Mouse (Mus musculus) forebrain, embryonic 16.5 days (tissue): ENCODE data around the gene Ube2d1. TPM values are rescaled to one million over a fixed set of nuclear protein-coding genes. Genes with fewer than 3 reads are reported as not detected.
A peak's percentile ranks its signal among the peaks of the same experiment; 100 is the strongest.

ENCODE experiments used
- ATAC-seq: fragments of 200-750 bp; cut with Nextera tagmentation; 2 replicates; pipeline ENCODE4 v1.8.0; 2017; ENCODE audit warnings: mild to moderate bottlenecking, moderate library complexity
- H3K27ac ChIP-seq: fragments of 300-500 bp; sonication (generic); 2 replicates; pipeline ENCODE4 v1.5.1; 2014; ENCODE audit warnings: low read length, control low read depth
- H3K27me3 ChIP-seq: fragments of 300-500 bp; sonication (generic); replicated peaks from 2 replicates; pipeline ENCODE4 v1.6.1; 2014; ENCODE audit warnings: low read length; ENCODE audit not compliant: control insufficient read depth, insufficient read depth
- H3K36me3 ChIP-seq: fragments of 300-500 bp; sonication (generic); 2 replicates; pipeline ENCODE4 v1.6.1; 2014; ENCODE audit not compliant: control insufficient read depth, insufficient read depth
- H3K4me1 ChIP-seq: fragments of 300-500 bp; sonication (generic); replicated peaks from 2 replicates; pipeline ENCODE4 v1.6.1; 2014; ENCODE audit warnings: low read length; ENCODE audit not compliant: control insufficient read depth, insufficient read depth
- H3K4me2 ChIP-seq: fragments of 300-500 bp; sonication (generic); 2 replicates; pipeline ENCODE4 v1.6.1; 2014; ENCODE audit warnings: mild to moderate bottlenecking, low read length, control low read depth
- H3K4me3 ChIP-seq: fragments of 300-500 bp; sonication (generic); replicated peaks from 2 replicates; pipeline ENCODE4 v1.5.1; 2014; ENCODE audit warnings: mild to moderate bottlenecking, low read length, control low read depth
- H3K9ac ChIP-seq: fragments of 300-500 bp; sonication (generic); replicated peaks from 2 replicates; pipeline ENCODE4 v1.6.1; 2014; ENCODE audit warnings: low read depth, low read length, control low read depth
- H3K9me3 ChIP-seq: fragments of 300-500 bp; sonication (generic); 2 replicates; pipeline ENCODE4 v1.6.1; 2016; ENCODE audit warnings: low read length; ENCODE audit not compliant: control insufficient read depth
- WGBS: fragments of 180-500 bp; shearing (Covaris S2); extraction: QIAGEN DNeasy Blood & Tissue Kit; methylation state at CpG from one replicate; pipeline ENCODE4 v1.1.7; 2014; 5-methylcytosine and 5-hydroxymethylcytosine counted together
- polyA plus RNA-seq: library from polyadenylated mRNA; unstranded; fragments of >200 nt; fragmentation: Nextera tagmentation; extraction: Ambion mirVana; gene quantifications from 2 replicates; pipeline ENCODE4 v1.2.1, GENCODE M21; 2015

Ube2d1 gene
- polyA plus RNA-seq: 186 and 198 TPM in 2 replicates

- H3K27ac ChIP-seq: peak within 1 kb of the TSS; percentile 87
- peak within 1 kb of the TSS; percentile 64 for H3K4me2 ChIP-seq
- no peaks in the 10 kb centered on the region for H3K9me3 ChIP-seq
- no peaks in the 10 kb centered on the region for H3K36me3 ChIP-seq
- WGBS: 0% methylated on average over 49 of the region's 50 CpGs
- peak within 1 kb of the TSS; percentile 100 for H3K9ac ChIP-seq
- no peaks in the 10 kb centered on the region for H3K27me3 ChIP-seq
- H3K4me1 ChIP-seq: peaks cover 33% of the 10 kb centered on the region
- peak within 1 kb of the TSS; percentile 99 for H3K4me3 ChIP-seq
- peak; percentile 97 for ATAC-seq
Measured at GRCm38 (mm10) chr10:71285126-71285580, at the start of gene Ube2d1. Ube2d1 (minus strand) TSS chr10:71285262.

GRCm38 (mm10) chr10:71332859-71333258, 47.8 kb upstream of the Ube2d1 start:
- ATAC-seq: no peak

GRCm38 (mm10) chr10:71332376-71332775, 47.3 kb upstream of the Ube2d1 start:
- no peak for ATAC-seq
- peaks cover 12% of the 10 kb centered on the region for H3K36me3 ChIP-seq

More at GRCm38 (mm10) chr10:71332859-71333258, 47.8 kb upstream of the Ube2d1 start:
- no peaks in the 10 kb centered on the region for H3K9me3 ChIP-seq
- H3K9ac ChIP-seq: no peak overlapping the region
- WGBS: 96% methylated on average over 9 of the region's 9 CpGs
- H3K4me2 ChIP-seq: no peak overlapping the region
- no peaks in the 10 kb centered on the region for H3K27me3 ChIP-seq
- H3K4me3 ChIP-seq: no peak overlapping the region
- H3K27ac ChIP-seq: no peak overlapping the region
- peaks cover 12% of the 10 kb centered on the region for H3K36me3 ChIP-seq
- no peaks in the 10 kb centered on the region for H3K4me1 ChIP-seq

GRCm38 (mm10) chr10:71331908-71332307, 46.8 kb upstream of the Ube2d1 start:
- Histone ChIP-seq H3K9ac (no peak overlapping the region), H3K9me3 (no peaks in the 10 kb centered on the region), H3K4me3 (no peak overlapping the region), H3K36me3 (peaks cover 12% of the 10 kb centered on the region), H3K4me2 (no peak overlapping the region), H3K4me1 (no peaks in the 10 kb centered on the region), H3K27ac (no peak overlapping the region), H3K27me3 (no peaks in the 10 kb centered on the region)
- WGBS: 94% methylated on average over 7 of the region's 7 CpGs
- no peak for ATAC-seq

More at GRCm38 (mm10) chr10:71332376-71332775, 47.3 kb upstream of the Ube2d1 start:
- H3K27ac ChIP-seq: no peak overlapping the region
- H3K4me3 ChIP-seq: no peak overlapping the region
- H3K4me2 ChIP-seq: no peak overlapping the region
- no peaks in the 10 kb centered on the region for H3K4me1 ChIP-seq
- H3K9me3 ChIP-seq: no peaks in the 10 kb centered on the region
- H3K27me3 ChIP-seq: no peaks in the 10 kb centered on the region
- H3K9ac ChIP-seq: no peak overlapping the region
- WGBS: 86% methylated on average over 4 of the region's 4 CpGs

- H3K9me3 ChIP-seq: no peaks in the 10 kb centered on the region
- 88% methylated on average over 12 of the region's 12 CpGs for WGBS
- no peak for ATAC-seq
- no peaks in the 10 kb centered on the region for H3K27me3 ChIP-seq
- H3K9ac ChIP-seq: no peak overlapping the region
- H3K4me2 ChIP-seq: no peak overlapping the region
- H3K27ac ChIP-seq: no peak overlapping the region
- H3K36me3 ChIP-seq: peaks cover 12% of the 10 kb centered on the region
- no peaks in the 10 kb centered on the region for H3K4me1 ChIP-seq
- no peak overlapping the region for H3K4me3 ChIP-seq
Measured at GRCm38 (mm10) chr10:71330070-71330469, 45.0 kb upstream of the Ube2d1 start.

- H3K4me3 ChIP-seq: no peak overlapping the region
- H3K4me1 ChIP-seq: no peaks in the 10 kb centered on the region
- WGBS: 93% methylated on average over 6 of the region's 6 CpGs
- ATAC-seq: no peak
- no peak overlapping the region for H3K27ac ChIP-seq
- no peaks in the 10 kb centered on the region for H3K9me3 ChIP-seq
- H3K9ac ChIP-seq: no peak overlapping the region
- H3K36me3 ChIP-seq: peaks cover 12% of the 10 kb centered on the region
- no peak overlapping the region for H3K4me2 ChIP-seq
- no peaks in the 10 kb centered on the region for H3K27me3 ChIP-seq
Measured at GRCm38 (mm10) chr10:71329295-71329694, 44.2 kb upstream of the Ube2d1 start.

GRCm38 (mm10) chr10:71328870-71329269, 43.8 kb upstream of the Ube2d1 start:
- 85% methylated on average over 5 of the region's 5 CpGs for WGBS
- Histone ChIP-seq H3K4me1 (no peaks in the 10 kb centered on the region), H3K9me3 (no peaks in the 10 kb centered on the region), H3K4me3 (no peak overlapping the region), H3K27me3 (no peaks in the 10 kb centered on the region), H3K27ac (no peak overlapping the region), H3K4me2 (no peak overlapping the region), H3K36me3 (peaks cover 11% of the 10 kb centered on the region), H3K9ac (no peak overlapping the region)
- no peak for ATAC-seq

GRCm38 (mm10) chr10:71328382-71328781, 43.3 kb upstream of the Ube2d1 start:
- Histone ChIP-seq H3K9ac (no peak overlapping the region), H3K27me3 (no peaks in the 10 kb centered on the region), H3K27ac (no peak overlapping the region), H3K4me3 (no peak overlapping the region), H3K36me3 (peaks cover 10% of the 10 kb centered on the region), H3K9me3 (no peaks in the 10 kb centered on the region), H3K4me2 (no peak overlapping the region), H3K4me1 (no peaks in the 10 kb centered on the region)
- no peak for ATAC-seq
- WGBS: 83% methylated on average over 6 of the region's 6 CpGs

GRCm38 (mm10) chr10:71327386-71327785, 42.3 kb upstream of the Ube2d1 start:
- no peak overlapping the region for H3K4me3 ChIP-seq
- H3K27ac ChIP-seq: no peak overlapping the region
- H3K9me3 ChIP-seq: no peaks in the 10 kb centered on the region
- H3K9ac ChIP-seq: no peak overlapping the region
- H3K27me3 ChIP-seq: no peaks in the 10 kb centered on the region
- WGBS: 89% methylated on average over 10 of the region's 10 CpGs
- ATAC-seq: no peak
- no peak overlapping the region for H3K4me2 ChIP-seq
- H3K4me1 ChIP-seq: no peaks in the 10 kb centered on the region
- H3K36me3 ChIP-seq: peaks cover 10% of the 10 kb centered on the region

GRCm38 (mm10) chr10:71326789-71327188, 41.7 kb upstream of the Ube2d1 start:
- no peak overlapping the region for H3K27ac ChIP-seq
- H3K9me3 ChIP-seq: no peaks in the 10 kb centered on the region
- H3K9ac ChIP-seq: no peak overlapping the region
- no peak overlapping the region for H3K4me2 ChIP-seq
- no peaks in the 10 kb centered on the region for H3K4me1 ChIP-seq
- H3K27me3 ChIP-seq: no peaks in the 10 kb centered on the region
- 0 out of 2 replicates have a peak, but pooled peaks have one; percentile 50 for ATAC-seq
- H3K4me3 ChIP-seq: no peak overlapping the region
- peaks cover 10% of the 10 kb centered on the region for H3K36me3 ChIP-seq
- 15% methylated on average over 7 of the region's 7 CpGs for WGBS
